Mouse (Mus musculus): ENCODE results near the gene Pramel6. TPM values are rescaled to one million over a fixed set of nuclear protein-coding genes. Genes with fewer than 3 reads are reported as not detected.
A peak's percentile ranks its signal among the peaks of the same experiment; 100 is the strongest.
"Not testable (repeated sequence)": the region's sequence is repeated elsewhere in the genome, so short reads cannot be mapped to it uniquely, and the experiment has no call there.

Pramel6 gene
- not detected for total RNA-seq (2021)
- long read RNA-seq, experiment 1, result 0 reads
- long read RNA-seq, experiment 2, result 0 reads

DNA sequence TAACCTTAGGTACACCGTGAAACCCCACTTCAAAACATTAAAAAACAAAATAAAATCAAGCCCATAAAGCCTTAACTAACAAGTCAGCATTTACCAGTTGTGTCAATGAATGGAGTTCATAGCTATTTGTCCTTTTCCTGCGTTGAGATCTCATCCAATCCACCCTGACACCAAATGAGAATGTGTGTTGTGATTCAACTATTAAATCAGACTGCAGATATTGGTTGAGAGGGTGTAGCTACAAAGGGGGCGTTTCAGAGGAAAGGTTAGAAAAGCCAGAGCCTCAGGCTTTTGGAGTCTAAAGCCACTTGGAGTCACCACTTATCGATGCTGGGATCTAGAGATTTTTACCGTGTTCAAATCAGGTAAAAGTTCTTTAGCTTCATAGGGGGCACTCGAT, at the start of gene Pramel6:
Gene Pramel6 (plus strand): TSS at position 301 of the 400 bp plus-strand sequence.
- DNase-seq, result no peak

DNA sequence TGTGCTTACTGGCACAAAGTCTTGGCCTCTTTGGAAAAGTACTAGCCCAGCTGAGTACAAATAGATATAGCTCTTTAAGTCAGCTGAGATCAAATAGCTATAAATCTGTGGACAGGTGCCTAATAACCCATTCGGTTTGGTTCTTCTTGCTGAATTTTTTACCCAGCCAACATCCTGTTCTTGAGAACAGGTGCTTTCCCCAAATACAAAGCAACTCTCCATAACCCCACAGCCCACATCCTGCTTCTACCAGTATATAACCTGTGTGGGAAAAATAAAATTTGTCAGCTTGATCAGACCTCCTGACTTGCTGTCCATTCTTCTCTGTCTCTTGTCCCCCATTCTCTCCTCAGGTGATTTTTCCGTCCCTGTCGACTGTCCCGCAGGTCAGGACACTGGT, 44.6 kb upstream of the Pramel6 start:
- no peak for DNase-seq

DNA sequence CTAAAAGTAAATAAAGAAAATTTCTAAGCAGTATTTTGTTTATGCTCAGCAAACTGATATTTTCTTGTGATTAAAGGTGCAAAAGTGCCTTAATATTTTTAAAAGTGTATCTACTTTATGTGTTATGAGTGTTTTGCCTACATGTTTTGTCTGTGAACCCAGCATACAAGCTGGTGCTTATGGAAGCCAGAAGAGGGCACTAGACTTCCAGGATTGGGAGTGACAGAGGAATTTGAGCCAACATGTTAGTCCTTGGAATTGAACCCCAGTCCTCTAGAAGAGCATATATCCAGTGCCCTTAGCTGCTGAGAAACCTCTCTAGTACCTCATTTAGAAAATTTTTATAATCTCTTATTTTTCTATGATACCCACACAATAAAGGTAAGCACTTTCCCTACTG, 26.2 kb upstream of the Pramel6 start:
- no peak for DNase-seq

DNA sequence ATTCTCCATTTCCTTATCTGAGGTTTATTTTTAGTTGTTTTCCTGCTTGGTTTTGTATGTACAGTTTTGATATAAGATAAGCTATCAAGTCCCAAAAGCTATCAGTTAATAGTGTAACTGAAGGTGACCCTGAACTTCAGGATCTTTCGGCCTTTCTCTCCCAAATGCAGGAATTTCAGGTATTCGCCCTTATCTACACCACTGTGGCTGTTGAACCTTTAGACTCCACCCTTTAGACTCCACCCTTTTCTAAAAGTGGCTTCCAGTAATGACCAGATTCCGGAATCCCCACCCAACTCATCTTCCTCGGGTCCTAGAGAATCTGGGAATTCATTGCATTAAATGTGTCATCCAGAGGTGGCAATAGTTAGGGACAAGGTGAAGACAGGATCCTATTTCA, 25.2 kb upstream of the Pramel6 start:
- no peak for DNase-seq

DNA sequence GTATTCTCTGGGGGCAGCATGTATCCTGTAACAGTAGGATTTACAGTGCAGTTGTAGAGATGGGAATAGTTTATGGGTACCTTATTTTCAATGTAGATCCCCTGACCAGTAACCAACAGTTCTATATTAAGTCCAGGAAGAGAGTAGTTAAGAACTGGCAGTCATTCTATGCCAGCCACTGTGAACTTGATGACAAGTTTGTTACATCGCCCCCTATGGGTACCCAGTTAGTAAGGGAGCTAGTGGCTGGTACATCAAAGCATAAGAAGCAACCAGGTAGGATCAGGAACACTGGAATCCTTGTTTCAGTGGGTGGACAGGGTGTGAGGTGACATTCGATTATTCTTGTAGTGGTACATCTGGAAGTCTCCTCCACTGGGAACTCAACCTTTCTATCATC, 24.1 kb upstream of the Pramel6 start:
- DNase-seq, result no peak

DNA sequence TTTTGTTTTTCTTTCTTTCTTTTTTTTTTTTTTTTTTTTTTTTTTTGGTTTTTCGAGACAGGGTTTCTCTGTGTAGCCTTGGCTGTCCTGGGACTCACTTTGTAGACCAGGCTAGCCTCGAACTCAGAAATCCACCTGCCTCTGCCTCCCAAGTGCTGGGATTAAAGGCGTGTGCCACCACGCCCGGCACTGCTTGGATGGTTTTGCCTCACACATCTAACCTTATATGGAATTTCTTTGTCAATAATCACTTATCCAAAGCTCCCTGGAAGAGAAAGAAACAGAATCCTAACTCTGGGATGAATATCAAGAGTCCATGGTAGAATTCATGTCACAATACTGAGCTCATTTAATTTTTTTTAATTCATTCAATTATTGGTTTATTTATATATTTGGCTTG, 9.4 kb upstream of the Pramel6 start, which contains the start of gene Pramel7:
Gene Pramel7 (minus strand): TSS at position 101 of the 400 bp plus-strand sequence.
- not testable (repeated sequence) for DNase-seq

DNA sequence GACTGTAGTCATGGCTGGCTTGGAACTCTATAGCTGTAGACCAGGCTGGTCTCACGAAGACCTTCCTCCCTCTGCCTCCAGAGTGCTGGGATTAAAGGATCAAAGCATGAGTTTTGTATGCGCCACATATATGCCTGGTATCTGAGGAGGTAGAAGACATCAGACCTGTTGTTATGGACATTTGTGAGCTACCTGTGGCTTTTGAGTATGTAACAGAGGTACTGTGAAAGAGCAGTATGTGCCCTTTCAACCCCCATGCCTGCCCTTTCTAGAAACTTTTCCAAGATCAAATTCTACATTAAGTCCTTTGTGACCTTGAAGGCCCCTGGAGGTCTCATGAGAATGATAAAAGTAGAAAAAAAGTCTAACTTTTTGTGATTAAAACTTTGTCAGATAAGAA, 8.7 kb downstream of the Pramel6 start:
- no peak for DNase-seq

DNA sequence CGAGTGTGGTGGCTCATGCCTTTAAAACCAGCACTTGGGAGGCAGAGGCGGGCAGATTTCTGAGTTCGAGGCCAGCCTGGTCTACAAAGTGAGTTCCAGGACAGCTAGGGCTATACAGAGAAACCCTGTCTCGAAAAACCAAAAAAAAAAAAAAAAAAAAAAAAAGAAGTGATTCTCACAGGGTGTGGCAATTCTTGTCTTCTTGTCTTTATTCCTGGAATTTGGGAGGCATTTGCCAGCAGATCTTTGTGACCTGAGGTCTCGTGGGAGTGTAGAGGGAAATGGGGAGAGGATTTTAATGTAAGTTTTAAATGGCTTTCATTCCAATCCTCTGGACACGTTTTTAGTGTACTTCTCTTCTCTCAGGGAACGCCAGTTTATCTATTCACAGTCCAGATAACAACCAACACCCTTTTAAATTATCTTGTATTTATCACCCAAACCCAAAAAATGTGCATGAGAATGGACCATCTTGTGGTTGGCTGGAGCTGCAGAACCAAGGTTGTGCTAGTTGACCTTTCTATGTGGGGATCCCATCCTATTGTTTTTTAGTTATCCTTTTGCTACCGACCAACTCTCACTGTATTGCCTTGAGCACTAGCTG, 9.2 kb downstream of the Pramel6 start:
- DNase-seq, result no peak

DNA sequence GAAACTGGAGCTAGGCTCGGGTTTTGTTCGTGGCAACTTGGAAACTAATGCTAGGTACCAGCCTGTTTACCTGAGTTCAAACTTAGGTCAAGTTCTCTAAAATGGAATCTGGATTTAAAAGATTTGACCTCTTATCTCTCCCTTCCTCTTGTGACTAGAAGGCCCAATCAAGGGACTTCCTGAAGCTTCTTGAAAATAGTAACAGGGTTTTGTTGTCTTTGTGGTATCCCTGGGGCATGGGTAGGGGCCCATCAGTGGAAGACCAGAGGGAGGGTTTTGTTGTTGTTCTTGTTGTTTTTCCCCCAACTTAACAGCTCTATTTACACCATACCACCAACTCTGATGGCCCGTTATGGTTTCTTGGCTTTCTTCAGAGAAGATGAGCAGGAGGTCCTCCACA, 10.2 kb downstream of the Pramel6 start:
- no peak for DNase-seq

DNA sequence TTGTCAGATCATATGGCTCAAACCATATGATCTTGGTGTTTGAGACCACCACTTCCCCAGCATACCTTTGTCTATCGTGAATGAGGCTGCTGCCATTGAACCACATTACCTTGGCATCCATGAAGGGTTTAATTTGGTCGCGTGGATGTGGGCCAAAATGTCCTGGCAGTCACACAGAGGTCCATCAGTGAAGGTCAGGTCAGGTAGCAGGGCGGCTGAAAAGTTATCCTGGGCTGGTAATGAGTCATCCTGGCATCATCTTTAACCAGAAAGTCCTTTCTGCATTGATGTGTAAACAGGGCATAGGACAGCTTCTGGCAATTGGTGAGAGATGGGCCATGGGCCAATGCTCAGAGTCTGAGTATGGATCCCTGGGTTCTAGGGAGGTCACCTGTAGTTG, 14.3 kb downstream of the Pramel6 start:
- DNase-seq, result peak; percentile 51 to 65

DNA sequence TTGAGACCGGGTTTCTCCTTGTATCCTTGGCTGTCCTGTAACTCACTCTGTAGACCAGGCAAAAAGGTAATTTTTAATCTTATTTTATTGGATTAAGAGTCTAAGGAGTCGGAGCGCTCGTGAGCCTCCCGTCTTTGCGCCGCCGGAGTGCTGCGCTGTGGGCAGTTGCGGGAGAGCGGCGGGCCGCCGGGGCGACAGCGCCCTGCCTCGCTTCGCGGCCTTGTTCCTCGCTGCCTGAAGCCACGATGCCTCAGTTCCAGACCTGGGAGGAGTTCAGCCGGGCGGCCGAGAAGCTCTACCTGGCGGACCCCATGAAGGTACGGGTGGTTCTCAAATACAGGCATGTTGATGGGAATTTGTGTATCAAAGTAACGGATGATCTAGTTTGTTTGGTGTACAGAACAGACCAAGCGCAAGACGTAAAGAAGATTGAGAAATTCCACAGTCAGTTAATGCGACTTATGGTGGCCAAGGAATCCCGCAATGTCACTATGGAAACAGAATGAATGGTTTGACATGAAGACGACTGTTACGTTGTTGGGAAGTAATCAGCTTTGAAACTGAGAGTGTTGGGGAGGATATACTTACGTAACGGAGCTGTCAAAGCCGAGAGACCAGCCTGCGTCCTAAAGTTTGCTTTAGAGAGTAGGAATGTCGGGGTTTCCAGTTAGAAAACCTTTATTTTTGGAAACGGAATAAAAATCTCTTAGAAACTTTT, 19.7 kb downstream of the Pramel6 start:
- not testable (repeated sequence) for DNase-seq

DNA sequence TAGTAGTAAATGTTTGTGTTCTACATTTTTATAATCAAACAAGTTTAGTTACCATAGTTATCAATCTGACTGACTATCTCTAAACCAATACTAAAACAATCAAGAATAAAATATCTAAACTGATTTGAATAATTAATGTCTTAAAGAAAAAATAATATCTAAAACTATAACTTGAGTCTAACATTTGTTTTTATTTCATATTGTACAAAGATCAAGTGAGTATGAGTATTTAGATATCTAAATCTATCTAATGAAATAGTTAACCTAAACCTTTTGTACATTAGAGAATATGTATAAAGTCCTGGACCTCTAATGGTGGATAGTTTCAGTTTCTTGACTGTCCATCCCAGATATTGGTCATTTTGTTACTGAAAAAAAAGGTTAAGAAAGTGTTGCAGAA, 25.1 kb downstream of the Pramel6 start, which contains the start of gene Olfr153:
Gene Olfr153 (plus strand): TSS at position 301 of the 400 bp plus-strand sequence.
- DNase-seq, result no peak

DNA sequence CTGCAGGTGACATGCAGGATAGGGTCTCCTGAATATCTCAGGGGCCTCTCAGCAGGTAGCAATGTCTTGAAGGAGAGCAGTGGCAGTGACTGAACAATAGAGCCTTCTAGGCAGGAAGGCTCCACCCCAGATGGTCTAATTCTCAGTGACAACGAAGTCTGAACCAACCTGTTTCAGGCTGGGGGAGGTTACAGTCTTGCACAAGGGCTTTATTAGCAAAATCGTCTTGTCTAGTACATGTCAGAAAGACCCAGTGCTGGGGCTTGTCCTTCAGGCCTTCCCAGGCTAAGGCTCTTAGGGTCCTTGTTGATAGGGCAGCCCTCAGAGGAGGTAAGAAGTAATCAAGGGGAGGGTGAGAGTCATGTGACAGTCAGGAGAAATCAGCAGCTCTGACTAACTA, 28.5 kb downstream of the Pramel6 start:
- no peak for DNase-seq

DNA sequence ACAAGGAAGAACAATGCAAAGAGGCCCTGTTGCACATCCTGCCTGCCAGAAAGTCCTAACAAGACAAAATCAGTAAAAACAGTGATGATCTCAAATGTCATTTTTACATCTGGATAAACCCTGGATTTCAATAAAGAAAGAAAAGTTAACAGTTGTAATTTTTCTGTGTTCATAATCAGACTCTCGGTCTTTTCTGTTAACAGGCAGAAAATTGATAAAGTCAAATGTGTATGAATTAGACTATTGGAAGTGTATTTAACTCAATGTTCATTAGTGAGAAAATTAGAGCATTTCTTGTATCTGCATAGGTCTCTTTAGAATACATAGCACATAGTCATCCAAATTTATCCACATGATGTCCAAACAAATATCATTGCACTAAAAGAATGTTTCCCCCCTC, 39.1 kb downstream of the Pramel6 start, which contains the start of gene Olfr1128:
Gene Olfr1128 (minus strand): TSS at position 101 of the 400 bp plus-strand sequence.
- DNase-seq, result no peak

Other genes with a start within 250 kb of the Pramel6 start
- gene Olfr1116, start 239.0 kb upstream of the Pramel6 start, total RNA-seq (2021), result not detected
- not detected for gene Olfr1118, start 199.0 kb upstream of the Pramel6 start, total RNA-seq (2021)
- gene Olfr1120, start 151.8 kb upstream of the Pramel6 start, total RNA-seq (2021), result not detected
- gene Olfr1121, start 136.7 kb upstream of the Pramel6 start, total RNA-seq (2021), result not detected
- not detected for gene Olfr1122, start 120.7 kb upstream of the Pramel6 start, total RNA-seq (2021)
- not detected for gene Olfr1123, start 89.9 kb upstream of the Pramel6 start, total RNA-seq (2021)
- gene Olfr1124, start 76.3 kb upstream of the Pramel6 start, total RNA-seq (2021), result not detected
- gene Olfr1126, start 52.6 kb upstream of the Pramel6 start, total RNA-seq (2021), result not detected
- gene Pramel7, start 9.5 kb upstream of the Pramel6 start, total RNA-seq (2021), result not detected
- gene Olfr153, start 25.2 kb downstream of the Pramel6 start, total RNA-seq (2021), result not detected
- not detected for gene Olfr1128, start 39.0 kb downstream of the Pramel6 start, total RNA-seq (2021)
- not detected for gene Olfr1129, start 67.3 kb downstream of the Pramel6 start, total RNA-seq (2021)
- not detected for gene Olfr1130, start 99.6 kb downstream of the Pramel6 start, total RNA-seq (2021)
- gene Olfr1131, start 120.5 kb downstream of the Pramel6 start, total RNA-seq (2021), result not detected
- not detected for gene Olfr1132, start 131.0 kb downstream of the Pramel6 start, total RNA-seq (2021)
- not detected for gene Olfr1133, start 140.8 kb downstream of the Pramel6 start, total RNA-seq (2021)
- gene Olfr1134, start 151.9 kb downstream of the Pramel6 start, total RNA-seq (2021), result not detected
- not detected for gene Olfr1135, start 167.1 kb downstream of the Pramel6 start, total RNA-seq (2021)
- not detected for gene Olfr1136, start 187.4 kb downstream of the Pramel6 start, total RNA-seq (2021)
- not detected for gene Olfr1137, start 206.6 kb downstream of the Pramel6 start, total RNA-seq (2021)
- not detected for gene Olfr1138, start 233.4 kb downstream of the Pramel6 start, total RNA-seq (2021)
- gene Olfr1140, start 237.2 kb downstream of the Pramel6 start, total RNA-seq (2021), result not detected
- not detected for gene Olfr1141, start 247.4 kb downstream of the Pramel6 start, total RNA-seq (2021)